Mouse (Mus musculus) thymus, postnatal 25 days (tissue): ENCODE measurements around the gene 5330417C22Rik.
"Not testable (repeated sequence)": the region's sequence is repeated elsewhere in the genome, so short reads cannot be mapped to it uniquely, and the experiment has no call there.

Experiments
- DNase-seq: peaks from one replicate; pipeline ENCODE4 v3.0.0; 2022

The 5330417C22Rik gene

DNA sequence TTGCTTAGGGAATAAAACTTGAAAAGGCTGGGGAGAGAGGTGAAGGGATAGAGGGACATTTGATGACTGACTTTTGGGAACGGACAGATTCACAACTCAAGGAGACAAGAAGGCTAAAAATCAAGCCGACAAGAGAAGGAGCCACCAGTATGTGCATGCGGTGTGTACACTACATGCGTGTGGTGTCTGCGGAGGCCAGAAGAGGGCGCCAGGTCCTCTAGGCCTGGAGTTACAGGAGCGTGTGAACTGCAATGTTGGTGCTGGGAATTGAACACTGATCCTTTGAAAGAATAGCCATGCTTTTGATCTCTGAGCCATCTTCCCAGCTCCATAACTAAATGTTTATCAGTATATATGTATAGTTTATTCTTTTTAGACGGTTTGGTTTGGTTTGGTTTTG, 7.8 kb downstream of the 5330417C22Rik start:
- no peak for DNase-seq

DNA sequence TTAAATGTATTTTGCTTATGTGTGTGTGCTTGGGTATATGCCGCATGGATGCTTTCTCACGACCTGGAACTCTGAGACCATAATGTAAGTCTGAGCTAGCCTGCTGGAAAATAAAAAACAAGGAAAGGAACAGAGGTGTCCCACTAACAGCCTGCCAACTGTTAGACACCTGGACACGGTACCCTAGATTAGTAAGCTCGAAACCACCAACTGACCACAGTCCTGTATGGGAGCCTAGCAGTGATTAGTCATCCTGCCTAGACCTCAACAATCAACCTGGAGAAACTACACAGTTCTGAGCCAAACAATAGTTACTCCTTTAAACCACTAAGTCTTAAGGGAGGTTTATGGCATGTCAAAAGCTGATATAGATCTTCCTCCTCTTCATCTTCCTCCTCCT, 12.9 kb downstream of the 5330417C22Rik start:
- no peak for DNase-seq

GRCm38 (mm10) chr3:108518276-108518675, 18.1 kb downstream of the 5330417C22Rik start:
- no peak for DNase-seq

GRCm38 (mm10) chr3:108513465-108513864, 22.9 kb downstream of the 5330417C22Rik start:
- no peak for DNase-seq

DNA sequence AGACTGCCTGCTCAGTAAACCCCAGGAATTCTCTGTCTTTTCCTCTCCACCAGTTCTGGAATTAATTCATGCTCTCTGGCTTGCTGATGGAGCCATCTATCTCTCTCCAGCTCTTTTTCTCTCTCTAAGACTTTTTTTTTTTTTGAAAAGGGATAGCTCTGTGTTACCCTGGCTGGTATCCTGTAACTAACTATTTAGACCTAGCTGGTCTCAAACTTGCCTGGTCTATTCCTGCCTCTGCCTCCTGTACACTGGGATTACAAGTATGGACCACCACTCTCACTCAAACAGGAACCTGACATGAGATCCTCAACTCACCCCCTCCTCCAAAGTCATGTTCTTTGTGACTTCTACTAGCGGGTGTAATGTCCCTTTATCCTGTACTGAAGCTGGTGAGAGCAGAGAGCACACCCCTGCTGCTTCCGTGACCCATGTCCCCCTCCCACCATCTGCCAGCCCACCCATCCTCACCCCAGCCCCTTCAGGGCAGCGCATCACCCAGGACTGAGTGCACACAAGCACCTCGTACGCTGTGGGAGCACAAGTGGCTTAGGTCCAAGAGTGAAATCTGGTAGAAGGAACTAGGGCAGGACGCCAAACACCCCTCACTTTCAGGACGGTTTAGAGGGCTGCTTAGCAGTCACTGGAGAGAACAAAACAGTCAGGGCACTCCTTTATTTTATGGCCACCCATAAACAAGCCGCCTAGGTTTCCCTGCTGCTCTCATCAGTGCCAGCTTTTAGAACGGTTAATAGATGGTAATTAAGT, 25.4 kb downstream of the 5330417C22Rik start:
- no peak for DNase-seq

GRCm38 (mm10) chr3:108510156-108510555, 26.2 kb downstream of the 5330417C22Rik start:
- DNase-seq: no peak

DNA sequence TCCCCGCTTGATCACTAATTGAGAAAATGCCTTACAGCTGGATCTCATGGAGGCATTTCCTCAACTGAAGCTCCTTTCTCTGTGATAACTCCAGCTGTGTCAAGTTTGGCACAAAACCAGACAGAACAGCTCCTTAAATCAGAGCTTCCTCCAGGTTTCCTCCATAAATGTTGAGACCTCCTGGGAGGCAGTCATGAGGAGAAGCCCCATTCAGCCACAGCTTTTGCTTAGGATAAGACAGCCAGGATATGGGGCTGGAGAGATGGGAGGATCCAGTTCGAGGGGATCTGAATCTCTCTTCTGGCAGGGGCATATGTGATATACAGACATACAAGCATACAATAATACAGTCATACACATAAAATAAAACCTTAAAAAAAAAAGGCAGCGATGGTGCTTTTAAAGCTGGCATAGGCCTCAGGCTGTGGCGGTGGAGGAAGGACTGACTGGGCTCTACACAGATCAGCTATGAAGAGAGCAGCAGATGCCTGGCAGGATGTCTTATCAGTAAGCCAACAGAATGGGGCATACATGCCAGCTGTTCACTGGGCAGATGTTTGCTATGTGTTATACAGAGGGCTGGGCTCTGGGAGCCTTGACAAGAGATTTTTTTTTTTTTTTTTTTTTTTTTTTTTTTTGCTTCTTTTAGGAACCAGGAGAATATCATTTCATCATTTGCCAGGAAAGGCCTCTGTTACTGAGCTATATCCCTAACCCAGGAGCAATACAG, 27.4 kb downstream of the 5330417C22Rik start:
- no peak for DNase-seq

- DNase-seq: no peak
Measured at GRCm38 (mm10) chr3:108503908-108504307, 32.4 kb downstream of the 5330417C22Rik start.

DNA sequence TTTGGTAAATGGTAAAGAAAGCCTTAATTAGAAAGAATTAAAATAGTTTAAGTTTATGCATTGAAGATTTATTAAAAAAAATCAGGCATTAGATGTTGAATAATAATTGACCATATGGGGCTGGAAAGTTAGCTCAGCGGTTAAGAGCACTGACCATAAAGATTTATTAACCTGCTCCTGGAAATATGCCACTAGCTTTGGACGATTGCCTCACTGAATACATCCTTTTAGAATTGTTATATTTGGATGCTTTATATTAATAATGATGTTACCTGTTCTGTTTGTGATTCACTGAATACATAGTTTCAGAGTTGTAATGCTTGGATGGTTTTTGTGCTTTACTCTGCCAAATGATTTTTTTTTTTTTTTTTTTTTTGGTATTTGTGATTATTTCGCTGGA, 34.9 kb downstream of the 5330417C22Rik start:
- DNase-seq: not testable (repeated sequence)

DNA sequence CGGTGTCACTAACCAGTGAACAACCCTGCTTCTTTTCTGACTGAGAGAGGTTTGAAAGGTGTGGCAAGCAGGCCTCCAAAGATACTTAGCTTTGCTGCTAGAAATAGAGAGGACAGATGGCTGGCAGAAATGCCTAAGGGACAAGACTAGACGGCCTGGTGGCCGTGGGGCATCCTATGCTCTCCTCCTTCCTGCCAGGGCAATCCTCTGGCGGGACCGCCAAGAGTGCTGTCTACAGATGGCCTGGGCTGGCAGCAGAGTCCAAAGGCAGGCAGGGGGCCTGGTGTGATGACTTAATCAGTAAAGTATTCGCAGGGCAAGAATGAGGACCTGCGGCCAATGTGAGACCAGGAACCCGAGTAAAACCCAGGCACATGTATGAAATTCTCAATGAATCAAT, 36.5 kb downstream of the 5330417C22Rik start:
- no peak for DNase-seq

DNA sequence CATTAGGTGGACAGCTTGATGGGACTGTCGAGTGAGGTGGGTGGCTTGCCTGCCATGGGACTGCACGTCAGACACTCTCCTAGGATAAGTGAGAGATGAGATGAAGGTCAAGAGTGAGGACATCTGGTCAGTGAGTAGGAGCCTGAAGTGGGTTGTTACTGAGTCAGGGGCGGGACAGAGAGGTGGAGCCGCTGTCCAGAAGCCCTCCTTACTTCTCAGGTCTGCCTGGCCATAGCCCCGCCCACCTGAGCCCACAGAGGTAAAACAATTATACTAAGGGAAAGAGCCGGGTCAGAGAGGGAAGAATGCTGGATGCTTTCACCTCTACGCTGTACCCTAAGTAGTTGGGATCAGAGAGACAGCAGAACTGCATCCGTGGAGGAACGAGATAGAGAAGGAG, 38.7 kb downstream of the 5330417C22Rik start:
- no peak for DNase-seq

- no peak for DNase-seq
Measured at GRCm38 (mm10) chr3:108495486-108495885, 40.9 kb downstream of the 5330417C22Rik start.

DNA sequence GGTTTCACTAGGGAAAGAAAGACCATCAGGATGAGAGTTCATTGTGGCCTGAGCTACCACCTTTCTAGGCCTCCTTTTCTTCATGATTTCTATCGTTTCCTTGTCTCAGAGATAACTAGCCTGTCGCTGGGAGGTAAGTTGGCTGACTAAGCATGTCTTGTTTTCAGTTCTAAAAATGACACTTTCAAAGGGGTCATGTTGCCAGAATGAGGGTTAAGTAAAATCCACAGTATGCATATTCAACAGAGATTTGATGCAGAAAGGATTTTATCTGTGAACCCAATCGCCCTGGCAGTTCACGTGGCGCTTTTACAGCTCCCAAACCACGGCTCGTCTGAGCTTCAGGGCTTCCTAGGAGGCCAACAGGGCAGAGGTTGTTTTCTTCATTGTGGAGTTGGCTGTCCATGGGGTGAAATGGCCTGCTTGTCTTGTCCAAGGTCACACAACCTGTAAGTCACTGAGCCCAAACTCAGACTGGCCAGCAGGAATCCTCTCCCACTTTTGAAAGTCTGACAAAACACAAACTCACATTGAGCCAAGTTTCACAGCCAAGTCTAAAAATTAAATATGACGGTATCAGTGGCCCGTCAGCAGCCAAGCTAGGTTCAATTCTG, 41.4 kb downstream of the 5330417C22Rik start:
- DNase-seq: no peak

GRCm38 (mm10) chr3:108489968-108490367, 46.4 kb downstream of the 5330417C22Rik start:
- DNase-seq: peak; percentile 5

DNA sequence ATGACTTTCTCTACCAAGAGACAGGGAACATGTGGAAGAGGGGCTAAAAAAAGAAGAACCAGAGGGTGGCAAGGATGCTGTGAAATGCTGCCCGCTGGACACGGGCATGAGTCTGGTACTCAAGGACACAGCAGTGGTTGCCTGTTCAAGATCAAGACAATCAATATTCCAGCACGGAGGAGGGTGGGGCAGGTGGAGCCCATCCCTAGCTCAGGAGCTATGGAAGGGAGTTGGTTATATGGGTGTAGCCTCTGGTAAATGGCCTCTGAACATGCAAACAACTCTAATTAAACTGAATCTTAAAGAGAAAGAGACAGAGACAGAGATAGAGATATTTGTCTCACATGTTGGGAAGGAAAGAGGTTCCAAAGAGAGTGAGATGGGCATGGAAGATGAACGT, 51.6 kb downstream of the 5330417C22Rik start:
- DNase-seq: no peak

GRCm38 (mm10) chr3:108478800-108479199, 57.5 kb downstream of the 5330417C22Rik start:
- DNase-seq: no peak

GRCm38 (mm10) chr3:108476761-108477619, 59.3 kb downstream of the 5330417C22Rik start:
- DNase-seq: no peak

DNA sequence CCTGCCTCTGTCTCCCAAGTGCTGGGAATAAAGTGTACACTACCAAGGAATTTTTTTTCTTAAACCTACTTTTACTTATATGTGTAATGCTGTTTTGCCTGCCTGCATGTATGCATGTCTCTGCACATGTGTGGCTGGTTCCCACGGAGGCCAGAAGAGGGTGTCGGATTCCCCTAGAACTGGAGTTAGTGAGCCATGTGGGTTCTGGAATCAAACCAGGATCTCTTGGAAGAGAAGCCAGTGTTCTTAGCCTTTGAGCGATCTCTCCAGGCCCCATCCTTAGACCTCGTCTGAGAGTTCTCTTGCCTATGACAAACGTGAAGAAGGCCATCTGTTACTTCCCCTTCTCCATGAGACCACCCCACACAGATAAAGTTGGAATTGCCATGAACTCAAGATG, 60.8 kb downstream of the 5330417C22Rik start:
- DNase-seq: no peak

DNA sequence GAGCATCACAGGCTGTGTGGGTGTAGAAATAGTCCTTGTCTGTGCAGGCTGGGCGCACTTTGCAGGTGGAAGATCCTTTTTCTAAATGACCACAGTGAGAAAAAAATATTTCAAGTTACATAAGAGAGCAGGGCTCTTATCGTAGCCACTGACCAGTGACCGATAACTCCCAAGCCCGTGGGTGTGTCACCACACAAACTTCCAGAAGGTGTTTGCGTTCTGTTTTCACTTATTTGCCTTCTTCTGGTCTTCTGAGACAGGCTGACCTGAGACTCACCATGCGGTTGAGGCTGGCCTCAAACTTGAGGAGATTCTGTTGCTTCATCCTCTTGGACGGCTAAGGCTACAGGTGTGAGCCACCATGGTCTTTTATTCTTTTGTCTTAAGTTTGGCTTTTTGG, 61.4 kb downstream of the 5330417C22Rik start:
- no peak for DNase-seq

DNA sequence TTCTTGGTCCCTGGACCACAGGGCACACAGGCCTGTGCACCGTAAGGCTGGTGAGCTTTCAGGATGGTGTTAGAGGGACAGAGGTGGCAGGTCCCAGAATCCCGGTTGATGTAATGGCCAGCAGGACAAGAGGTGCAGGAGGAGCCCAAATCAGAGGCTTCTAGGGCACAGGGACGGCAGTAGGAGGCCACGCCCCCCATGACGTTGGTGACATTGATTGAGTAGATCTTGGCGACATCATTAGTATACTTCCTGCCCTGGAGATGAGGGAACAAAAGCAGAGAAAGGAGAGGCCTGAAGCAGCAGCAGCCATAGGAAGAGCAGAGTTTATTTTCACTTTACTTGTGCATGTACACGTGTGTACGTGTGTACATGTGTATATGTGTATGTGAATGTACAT, 68.6 kb downstream of the 5330417C22Rik start:
- no peak for DNase-seq

DNA sequence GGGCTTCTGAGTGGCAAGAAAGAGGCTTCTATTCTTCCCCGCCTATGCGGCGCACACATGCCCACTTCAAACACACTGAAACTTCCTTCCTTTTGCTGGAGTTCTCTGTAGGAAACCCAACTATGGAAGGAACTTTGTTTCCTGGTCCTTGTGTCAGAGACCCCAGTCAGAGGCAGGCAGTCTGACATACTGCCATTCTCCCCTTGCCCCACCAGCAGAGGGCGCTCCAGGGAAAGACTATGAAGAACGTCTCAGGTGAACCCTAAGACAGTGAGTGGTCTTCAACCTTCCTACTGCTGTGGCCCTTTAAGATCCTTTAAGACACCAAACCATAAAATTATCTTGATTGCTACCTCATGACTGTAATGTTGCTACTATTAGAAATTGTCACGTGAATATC, 69.9 kb downstream of the 5330417C22Rik start:
- peak; percentile 57 for DNase-seq

DNA sequence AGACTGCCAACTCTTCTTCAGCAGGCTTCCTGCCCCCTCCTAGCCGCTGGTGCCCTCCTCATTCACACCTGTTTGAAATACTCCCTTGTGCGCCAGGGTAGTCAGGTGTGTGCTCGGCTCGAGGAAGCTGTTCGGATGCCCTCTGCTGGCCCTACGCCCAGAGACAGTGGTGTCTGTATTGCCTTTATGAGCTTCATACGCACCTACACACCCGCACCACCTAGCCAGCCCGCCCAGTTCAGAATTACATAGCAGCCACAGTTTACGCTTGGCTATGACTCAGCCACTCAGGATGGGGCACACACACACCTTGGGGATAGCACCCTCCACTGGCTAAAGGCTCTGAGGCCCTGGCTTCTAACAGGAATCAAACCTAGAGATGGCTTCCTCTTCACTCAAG, 77.5 kb downstream of the 5330417C22Rik start:
- peak; percentile 65 for DNase-seq

- DNase-seq: peak; percentile 21
Measured at GRCm38 (mm10) chr3:108458380-108458779, 78.0 kb downstream of the 5330417C22Rik start.
